Mouse (Mus musculus) embryonic facial prominence, embryonic 11.5 days (tissue): Measurements from ENCODE around the gene Get4. TPM values are rescaled to one million over a fixed set of nuclear protein-coding genes. Genes with fewer than 3 reads are reported as not detected.

Experiments
- ATAC-seq: fragments of 200-750 bp; cut with Nextera tagmentation; replicated peaks from 2 replicates; pipeline ENCODE4 v1.8.0; 2017; ENCODE audit warnings: low read depth; ENCODE audit not compliant: insufficient number of reproducible peaks, low FRiP score, low TSS enrichment
- DNase-seq: peaks from one replicate; pipeline ENCODE4 v3.0.0-alpha.2; 2015; ENCODE audit warnings: low spot score
- H3K27ac ChIP-seq: fragments of 300-500 bp; sonication (generic); replicated peaks from 2 replicates; pipeline ENCODE4 v1.5.1; 2014; ENCODE audit warnings: mild to moderate bottlenecking, low read depth, low read length, control low read depth
- H3K27me3 ChIP-seq: fragments of 300-500 bp; sonication (generic); 2 replicates; pipeline ENCODE4 v1.6.1; 2014; ENCODE audit warnings: mild to moderate bottlenecking, low read length, moderate library complexity, mixed read lengths; ENCODE audit not compliant: control insufficient read depth, insufficient read depth
- H3K36me3 ChIP-seq: fragments of 300-500 bp; sonication (generic); replicated peaks from 2 replicates; pipeline ENCODE4 v1.6.1; 2014; ENCODE audit warnings: low read depth, mild to moderate bottlenecking, low read length, moderate library complexity, mixed read lengths; ENCODE audit not compliant: control insufficient read depth, insufficient read depth
- H3K4me1 ChIP-seq: fragments of 300-500 bp; sonication (generic); 2 replicates; pipeline ENCODE4 v1.6.1; 2014; ENCODE audit warnings: low read length, mixed read lengths; ENCODE audit not compliant: control insufficient read depth, insufficient read depth
- H3K4me2 ChIP-seq: fragments of 300-500 bp; sonication (generic); 2 replicates; pipeline ENCODE4 v1.6.1; 2014; ENCODE audit warnings: low read depth, mild to moderate bottlenecking, control low read depth, low read length, moderate library complexity
- H3K4me3 ChIP-seq: fragments of 300-500 bp; sonication (generic); 2 replicates; pipeline ENCODE4 v1.5.1; 2014; ENCODE audit warnings: low read depth, low read length, control low read depth
- H3K9ac ChIP-seq: fragments of 300-500 bp; sonication (generic); replicated peaks from 2 replicates; pipeline ENCODE4 v1.6.1; 2014; ENCODE audit warnings: mild to moderate bottlenecking, control low read depth, low read length
- H3K9me3 ChIP-seq: fragments of 300-500 bp; sonication (generic); replicated peaks from 2 replicates; pipeline ENCODE4 v1.6.1; 2016; ENCODE audit warnings: mild to moderate bottlenecking, low read length, inconsistent platforms, mixed read lengths; ENCODE audit not compliant: control insufficient read depth
- WGBS: fragments of 180-500 bp; shearing (Covaris S2); extraction: QIAGEN DNeasy Blood & Tissue Kit; methylation state at CpG from one replicate; pipeline ENCODE4 v1.1.7; 2014; 5-methylcytosine and 5-hydroxymethylcytosine counted together
- polyA plus RNA-seq: library from polyadenylated mRNA; unstranded; fragments of >200 nt; fragmentation: Nextera tagmentation; extraction: Ambion mirVana; gene quantifications from 2 replicates; pipeline ENCODE4 v1.2.1, GENCODE M21; 2014

Gene Get4
- polyA plus RNA-seq, 1 experiment from 2014 or later, result 123 TPM

GRCm38 (mm10) chr5:139297092-139297491, 45.0 kb downstream of the Get4 start:
- H3K4me2 ChIP-seq, result no peak overlapping the region
- no peak for DNase-seq
- WGBS, result 93% methylated on average over 10 of the region's 10 CpGs
- H3K27me3 ChIP-seq, result no peaks in the 10 kb centered on the region
- H3K4me3 ChIP-seq, result no peak overlapping the region
- no peaks in the 10 kb centered on the region for H3K36me3 ChIP-seq
- no peaks in the 10 kb centered on the region for H3K4me1 ChIP-seq
- no peak overlapping the region for H3K27ac ChIP-seq
- ATAC-seq, result no peak
- no peak overlapping the region for H3K9ac ChIP-seq
- no peaks in the 10 kb centered on the region for H3K9me3 ChIP-seq

GRCm38 (mm10) chr5:139297745-139298144, 45.6 kb downstream of the Get4 start:
- 82% methylated on average over 5 of the region's 5 CpGs for whole genome bisulfite sequencing
- Histone ChIP-seq H3K27ac (no peak overlapping the region), H3K4me2 (no peak overlapping the region), H3K4me1 (no peaks in the 10 kb centered on the region), H3K27me3 (no peaks in the 10 kb centered on the region), H3K9me3 (no peaks in the 10 kb centered on the region), H3K9ac (no peak overlapping the region), H3K4me3 (no peak overlapping the region), H3K36me3 (no peaks in the 10 kb centered on the region)
- ATAC-seq (no peak), DNase-seq (no peak)

GRCm38 (mm10) chr5:139302101-139302500, 50.0 kb downstream of the Get4 start:
- Histone ChIP-seq H3K4me3 (no peak overlapping the region), H3K9me3 (no peaks in the 10 kb centered on the region), H3K27ac (no peak overlapping the region), H3K27me3 (no peaks in the 10 kb centered on the region), H3K9ac (no peak overlapping the region), H3K36me3 (no peaks in the 10 kb centered on the region), H3K4me1 (no peaks in the 10 kb centered on the region), H3K4me2 (no peak overlapping the region)
- ATAC-seq, result no peak
- DNase-seq, result no peak
- 87% methylated on average over 6 of the region's 6 CpGs for WGBS

GRCm38 (mm10) chr5:139303646-139304061, 51.5 kb downstream of the Get4 start:
- 89% methylated on average over 9 of the region's 9 CpGs for WGBS
- Histone ChIP-seq H3K9ac (no peak overlapping the region), H3K27me3 (no peaks in the 10 kb centered on the region), H3K9me3 (no peaks in the 10 kb centered on the region), H3K27ac (no peak overlapping the region), H3K4me3 (no peak overlapping the region), H3K4me2 (no peak overlapping the region), H3K36me3 (no peaks in the 10 kb centered on the region), H3K4me1 (no peaks in the 10 kb centered on the region)
- ATAC-seq, result no peak
- DNase-seq, result no peak

GRCm38 (mm10) chr5:139309946-139310345, 57.8 kb downstream of the Get4 start:
- Histone ChIP-seq H3K4me1 (no peaks in the 10 kb centered on the region), H3K9me3 (no peaks in the 10 kb centered on the region), H3K27me3 (no peaks in the 10 kb centered on the region), H3K4me2 (no peak overlapping the region), H3K4me3 (no peak overlapping the region), H3K27ac (no peak overlapping the region), H3K36me3 (no peaks in the 10 kb centered on the region), H3K9ac (no peak overlapping the region)
- no peak for DNase-seq
- no peak for ATAC-seq
- 75% methylated on average over 3 of the region's 3 CpGs for WGBS

- no peak overlapping the region for H3K9ac ChIP-seq
- H3K4me2 ChIP-seq, result no peak overlapping the region
- no peak overlapping the region for H3K27ac ChIP-seq
- H3K36me3 ChIP-seq, result no peaks in the 10 kb centered on the region
- ATAC-seq (no peak), DNase-seq (no peak)
- H3K4me1 ChIP-seq, result no peaks in the 10 kb centered on the region
- no peaks in the 10 kb centered on the region for H3K27me3 ChIP-seq
- WGBS, result 88% methylated on average over 4 of the region's 4 CpGs
- no peaks in the 10 kb centered on the region for H3K9me3 ChIP-seq
- H3K4me3 ChIP-seq, result no peak overlapping the region
Observed at GRCm38 (mm10) chr5:139310477-139310876, 58.4 kb downstream of the Get4 start.

GRCm38 (mm10) chr5:139311822-139312221, 59.7 kb downstream of the Get4 start:
- H3K9me3 ChIP-seq, result no peaks in the 10 kb centered on the region
- no peaks in the 10 kb centered on the region for H3K4me1 ChIP-seq
- DNase-seq, result no peak
- no peak overlapping the region for H3K27ac ChIP-seq
- no peaks in the 10 kb centered on the region for H3K27me3 ChIP-seq
- no peaks in the 10 kb centered on the region for H3K36me3 ChIP-seq
- 88% methylated on average over 9 of the region's 9 CpGs for WGBS
- H3K4me2 ChIP-seq, result no peak overlapping the region
- ATAC-seq, result no peak
- H3K9ac ChIP-seq, result no peak overlapping the region
- H3K4me3 ChIP-seq, result no peak overlapping the region

- Histone ChIP-seq H3K4me1 (no peaks in the 10 kb centered on the region), H3K27ac (no peak overlapping the region), H3K36me3 (no peaks in the 10 kb centered on the region), H3K4me3 (no peak overlapping the region), H3K9ac (no peak overlapping the region), H3K4me2 (no peak overlapping the region), H3K9me3 (no peaks in the 10 kb centered on the region), H3K27me3 (no peaks in the 10 kb centered on the region)
- WGBS, result 75% methylated on average over 9 of the region's 9 CpGs
- ATAC-seq, result no peak
- DNase-seq, result no peak
Observed at GRCm38 (mm10) chr5:139313536-139313935, 61.4 kb downstream of the Get4 start.
